Mouse (Mus musculus): ENCODE data around the gene Dgkz. TPM values are rescaled to one million over a fixed set of nuclear protein-coding genes. Genes with fewer than 3 reads are reported as not detected.

The Dgkz gene
- polyA plus RNA-seq, 1 experiment from 2014 or later, result 36.7 TPM

GRCm38 (mm10) chr2:91958701-91959457, 16.8 kb downstream of the Dgkz start:
- no peak overlapping the region for H3K4me3 ChIP-seq (ENCODE audit: low read depth, low read length)
- H3K4me1 ChIP-seq (ENCODE audit: control insufficient read depth, insufficient read depth, low read length), result peaks cover 28% of the 10 kb centered on the region
- H3K9me3 ChIP-seq (ENCODE audit: control insufficient read depth, low read length), result no peaks in the 10 kb centered on the region
- H3K27ac ChIP-seq (ENCODE audit: low read depth, low read length), result no peak overlapping the region
- H3K27me3 ChIP-seq (ENCODE audit: control insufficient read depth, insufficient read depth, low read length), result no peaks in the 10 kb centered on the region
- 52% methylated on average over 10 of the region's 10 CpGs for WGBS
- no peak for ATAC-seq (ENCODE audit: low read depth)
- H3K4me2 ChIP-seq (ENCODE audit: low read depth, low read length), result no peak overlapping the region
- no peak overlapping the region for H3K9ac ChIP-seq (replicated peaks; ENCODE audit: low read depth, low read length)
- H3K36me3 ChIP-seq (ENCODE audit: control insufficient read depth, insufficient read depth, low read length), result no peaks in the 10 kb centered on the region

- 85% methylated on average over 8 of the region's 8 CpGs for WGBS
- H3K36me3 ChIP-seq (ENCODE audit: control insufficient read depth, insufficient read depth, low read length), result no peaks in the 10 kb centered on the region
- H3K9ac ChIP-seq (replicated peaks; ENCODE audit: low read depth, low read length), result no peak overlapping the region
- peaks cover 28% of the 10 kb centered on the region for H3K4me1 ChIP-seq (ENCODE audit: control insufficient read depth, insufficient read depth, low read length)
- no peak overlapping the region for H3K4me2 ChIP-seq (ENCODE audit: low read depth, low read length)
- H3K27ac ChIP-seq (ENCODE audit: low read depth, low read length), result no peak overlapping the region
- no peaks in the 10 kb centered on the region for H3K27me3 ChIP-seq (ENCODE audit: control insufficient read depth, insufficient read depth, low read length)
- H3K4me3 ChIP-seq (ENCODE audit: low read depth, low read length), result no peak overlapping the region
- H3K9me3 ChIP-seq (ENCODE audit: control insufficient read depth, low read length), result no peaks in the 10 kb centered on the region
- ATAC-seq (ENCODE audit: low read depth), result no peak
Observed at GRCm38 (mm10) chr2:91958049-91958448, 17.6 kb downstream of the Dgkz start.

- H3K27me3 ChIP-seq (ENCODE audit: control insufficient read depth, insufficient read depth, low read length), result no peaks in the 10 kb centered on the region
- H3K27ac ChIP-seq (ENCODE audit: low read depth, low read length), result no peak overlapping the region
- H3K4me1 ChIP-seq (ENCODE audit: control insufficient read depth, insufficient read depth, low read length), result peaks cover 21% of the 10 kb centered on the region
- no peak overlapping the region for H3K4me3 ChIP-seq (ENCODE audit: low read depth, low read length)
- H3K36me3 ChIP-seq (ENCODE audit: control insufficient read depth, insufficient read depth, low read length), result no peaks in the 10 kb centered on the region
- WGBS, result 18% methylated on average over 3 of the region's 4 CpGs
- H3K9me3 ChIP-seq (ENCODE audit: control insufficient read depth, low read length), result no peaks in the 10 kb centered on the region
- peak; percentile 50 for ATAC-seq (ENCODE audit: low read depth)
- H3K9ac ChIP-seq (replicated peaks; ENCODE audit: low read depth, low read length), result no peak overlapping the region
- no peak overlapping the region for H3K4me2 ChIP-seq (ENCODE audit: low read depth, low read length)
Observed at GRCm38 (mm10) chr2:91957096-91957495, 18.6 kb downstream of the Dgkz start.

- Histone ChIP-seq H3K27ac (ENCODE audit: low read depth, low read length) (no peak overlapping the region), H3K27me3 (ENCODE audit: control insufficient read depth, insufficient read depth, low read length) (no peaks in the 10 kb centered on the region), H3K4me3 (ENCODE audit: low read depth, low read length) (no peak overlapping the region), H3K4me2 (ENCODE audit: low read depth, low read length) (no peak overlapping the region), H3K9ac (replicated peaks; ENCODE audit: low read depth, low read length) (no peak overlapping the region), H3K36me3 (ENCODE audit: control insufficient read depth, insufficient read depth, low read length) (no peaks in the 10 kb centered on the region), H3K9me3 (ENCODE audit: control insufficient read depth, low read length) (no peaks in the 10 kb centered on the region), H3K4me1 (ENCODE audit: control insufficient read depth, insufficient read depth, low read length) (peaks cover 15% of the 10 kb centered on the region; the same call in 1 of the 2 replicates)
- ATAC-seq (ENCODE audit: low read depth), result no peak
- 87% methylated on average over 6 of the region's 6 CpGs for WGBS
Observed at GRCm38 (mm10) chr2:91955875-91956274, 19.8 kb downstream of the Dgkz start.

GRCm38 (mm10) chr2:91955121-91955591, 20.5 kb downstream of the Dgkz start:
- ATAC-seq (ENCODE audit: low read depth), result no peak
- WGBS, result 76% methylated on average over 4 of the region's 4 CpGs
- H3K4me2 ChIP-seq (ENCODE audit: low read depth, low read length), result no peak overlapping the region
- no peaks in the 10 kb centered on the region for H3K36me3 ChIP-seq (ENCODE audit: control insufficient read depth, insufficient read depth, low read length)
- no peak overlapping the region for H3K27ac ChIP-seq (ENCODE audit: low read depth, low read length)
- peaks cover 19% of the 10 kb centered on the region for H3K4me1 ChIP-seq (ENCODE audit: control insufficient read depth, insufficient read depth, low read length)
- no peak overlapping the region for H3K4me3 ChIP-seq (ENCODE audit: low read depth, low read length)
- no peaks in the 10 kb centered on the region for H3K27me3 ChIP-seq (ENCODE audit: control insufficient read depth, insufficient read depth, low read length)
- no peak overlapping the region for H3K9ac ChIP-seq (replicated peaks; ENCODE audit: low read depth, low read length)
- H3K9me3 ChIP-seq (ENCODE audit: control insufficient read depth, low read length), result no peaks in the 10 kb centered on the region

GRCm38 (mm10) chr2:91953825-91954224, 21.8 kb downstream of the Dgkz start:
- H3K4me3 ChIP-seq (ENCODE audit: low read depth, low read length), result no peak overlapping the region
- no peak overlapping the region for H3K27ac ChIP-seq (ENCODE audit: low read depth, low read length)
- peaks cover 26% of the 10 kb centered on the region for H3K4me1 ChIP-seq (ENCODE audit: control insufficient read depth, insufficient read depth, low read length)
- no peak overlapping the region for H3K4me2 ChIP-seq (ENCODE audit: low read depth, low read length)
- no peak overlapping the region for H3K9ac ChIP-seq (replicated peaks; ENCODE audit: low read depth, low read length)
- no peak for ATAC-seq (ENCODE audit: low read depth)
- no peaks in the 10 kb centered on the region for H3K9me3 ChIP-seq (ENCODE audit: control insufficient read depth, low read length)
- WGBS, result 19% methylated on average over 5 of the region's 5 CpGs
- no peaks in the 10 kb centered on the region for H3K36me3 ChIP-seq (ENCODE audit: control insufficient read depth, insufficient read depth, low read length)
- H3K27me3 ChIP-seq (ENCODE audit: control insufficient read depth, insufficient read depth, low read length), result no peaks in the 10 kb centered on the region

- peaks cover 25% of the 10 kb centered on the region for H3K4me1 ChIP-seq (ENCODE audit: control insufficient read depth, insufficient read depth, low read length)
Observed at GRCm38 (mm10) chr2:91950275-91951085, 25.2 kb downstream of the Dgkz start.

GRCm38 (mm10) chr2:91949411-91950274, 26.0 kb downstream of the Dgkz start:
- H3K36me3 ChIP-seq (ENCODE audit: control insufficient read depth, insufficient read depth, low read length), result no peaks in the 10 kb centered on the region
- H3K27me3 ChIP-seq (ENCODE audit: control insufficient read depth, insufficient read depth, low read length), result no peaks in the 10 kb centered on the region
- peak overlapping the region; percentile 69 for H3K27ac ChIP-seq (ENCODE audit: low read depth, low read length)
- no peaks in the 10 kb centered on the region for H3K9me3 ChIP-seq (ENCODE audit: control insufficient read depth, low read length)
- H3K4me1 ChIP-seq (ENCODE audit: control insufficient read depth, insufficient read depth, low read length), result peaks cover 25% of the 10 kb centered on the region
- H3K4me2 ChIP-seq (ENCODE audit: low read depth, low read length), result peak overlapping the region; percentile 30; the same call in 1 of the 2 replicates
- peak; percentile 25; the same call in 1 of the 2 replicates for ATAC-seq (ENCODE audit: low read depth)
- H3K4me3 ChIP-seq (ENCODE audit: low read depth, low read length), result no peak overlapping the region
- 67% methylated on average over 16 of the region's 17 CpGs for WGBS
- H3K9ac ChIP-seq (replicated peaks; ENCODE audit: low read depth, low read length), result peak overlapping the region; percentile 32; the same call in 1 of the 2 replicates

More at GRCm38 (mm10) chr2:91950275-91951085, 25.2 kb downstream of the Dgkz start:
- no peaks in the 10 kb centered on the region for H3K9me3 ChIP-seq (ENCODE audit: control insufficient read depth, low read length)
- H3K4me3 ChIP-seq (ENCODE audit: low read depth, low read length), result no peak overlapping the region
- no peaks in the 10 kb centered on the region for H3K27me3 ChIP-seq (ENCODE audit: control insufficient read depth, insufficient read depth, low read length)
- H3K36me3 ChIP-seq (ENCODE audit: control insufficient read depth, insufficient read depth, low read length), result no peaks in the 10 kb centered on the region
- peak overlapping the region; percentile 69; the same call in 1 of the 2 replicates for H3K27ac ChIP-seq (ENCODE audit: low read depth, low read length)
- 0 out of 2 replicates have a peak overlapping the region, but pooled peaks have one; percentile 32 for H3K9ac ChIP-seq (replicated peaks; ENCODE audit: low read depth, low read length)
- ATAC-seq (ENCODE audit: low read depth), result peak; percentile 50; the same call in 1 of the 2 replicates
- peak overlapping the region; percentile 30; the same call in 1 of the 2 replicates for H3K4me2 ChIP-seq (ENCODE audit: low read depth, low read length)
- WGBS, result 14% methylated on average over 14 of the region's 15 CpGs

Measured in neural tube, embryonic 14.5 days (tissue).